Mouse (Mus musculus) liver, postnatal 0 days (tissue): ENCODE data around the gene C9orf72.

Experiments
- CTCF ChIP-seq: sonication (generic); IDR thresholded peaks from 2 replicates; pipeline ENCODE4 v1.5.1; 2016; ENCODE audit warnings: antibody characterized with exemption, low read depth
- EP300 ChIP-seq: IDR thresholded peaks from 2 replicates; pipeline ENCODE4 v1.6.1; 2016; ENCODE audit warnings: antibody characterized with exemption, low read depth, mild to moderate bottlenecking

DNA sequence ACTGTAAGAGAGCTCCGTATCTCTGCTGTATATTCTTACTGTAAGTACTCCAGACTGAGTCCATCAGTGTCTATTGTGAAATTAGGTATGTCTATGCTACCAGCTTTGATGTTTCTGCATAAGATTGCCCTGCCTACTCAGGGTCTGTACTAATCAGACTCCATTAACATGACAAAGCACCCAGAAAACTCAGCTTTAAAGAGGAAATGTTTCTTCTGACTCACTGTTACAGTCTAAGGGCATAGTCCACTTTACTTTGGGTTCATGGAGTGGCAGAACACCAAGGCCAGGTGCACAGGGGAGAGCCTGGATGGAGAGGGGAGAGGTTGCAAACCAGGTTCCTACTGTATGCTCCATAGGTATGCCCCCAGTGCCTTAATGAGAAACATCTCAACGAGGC lies 22.3 kb downstream of the C9orf72 start:
- no peak for TF ChIP-seq CTCF
- no peak for TF ChIP-seq EP300
